ENCODE assay signal across 9 mouse cellular contexts in the genomic region with DNA sequence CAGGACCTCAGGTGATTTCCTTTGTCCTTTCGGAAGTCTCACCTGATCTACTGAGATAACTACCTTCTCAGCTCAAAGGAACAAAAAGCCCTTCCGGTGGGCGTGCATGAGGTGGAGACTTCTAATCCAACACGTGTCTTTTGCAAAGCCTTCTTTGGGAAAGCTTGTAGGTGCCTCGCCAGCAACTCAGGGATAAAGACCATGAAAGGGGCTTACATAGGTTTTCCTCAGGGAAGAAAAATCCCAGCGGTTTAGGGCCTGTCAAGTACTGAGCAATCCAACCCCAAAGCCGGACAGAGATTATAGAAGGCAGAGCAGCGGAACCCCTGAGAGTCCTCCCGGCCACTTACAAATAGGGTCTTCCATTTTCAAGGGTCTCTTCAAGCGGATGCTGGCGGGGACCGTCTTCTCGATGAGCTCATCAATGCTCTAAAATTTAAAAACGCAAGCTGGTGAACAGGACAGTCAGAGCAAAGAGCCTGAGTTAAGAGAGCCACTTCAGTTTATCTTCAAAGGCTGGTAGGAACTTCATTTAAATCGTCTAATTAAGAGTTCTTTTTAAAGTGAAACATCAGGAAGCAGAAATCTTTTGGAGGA. TPM values are rescaled to one million over a fixed set of nuclear protein-coding genes. Genes with fewer than 3 reads are reported as not detected.
DNase-seq lines count a peak whose midpoint lies in the region; ATAC-seq and TF ChIP-seq lines count a peak whose summit lies in the region.
"Had no signal": no experiment of that assay in that cellular context is flagged by ENCODE, and none has a peak within 500 bp of the region (broad histone marks: within the 10 kb centered on the region; RNA-seq: fewer than 3 reads in every experiment).

No protein-coding gene starts in this region.

- H3K27ac ChIP-seq in lung, embryonic 14.5 days (ENCODE audit: low read depth): no peak overlapping the region
- H3K27ac ChIP-seq in forebrain, embryonic 14.5 days (ENCODE audit: low read depth, low read length): no peak overlapping the region
- H3K27ac ChIP-seq in liver, embryonic 11.5 days (ENCODE audit: low read depth, low read length): no peak overlapping the region
- no peak overlapping the region for H3K27ac ChIP-seq in stomach, embryonic 14.5 days (ENCODE audit: low read length)

- DNase-seq in lung, embryonic 14.5 days: peak; percentile 3
- DNase-seq in lung, postnatal 4 days: no peak
- DNase-seq in forebrain, embryonic 14.5 days (ENCODE audit: low spot score): peak; percentile 40
- peak; percentile 35 for DNase-seq in liver, embryonic 11.5 days (ENCODE audit: low spot score)
- no peak for DNase-seq in frontal cortex, postnatal 36 days (ENCODE audit: low spot score in 2 of 2)
- DNase-seq in layer of hippocampus, adult 9-11 months: no peak
- no peak for DNase-seq in left cerebral cortex, postnatal 36 days (ENCODE audit: low spot score in 2 of 2)

- peaks cover 30% of the 10 kb centered on the region for H3K27me3 ChIP-seq in lung, embryonic 14.5 days (ENCODE audit: insufficient read depth, low read length)
- no peaks in the 10 kb centered on the region for H3K27me3 ChIP-seq in forebrain, embryonic 14.5 days (replicated peaks; ENCODE audit: control insufficient read depth, insufficient read depth, low read length)
- peaks cover 29% of the 10 kb centered on the region for H3K27me3 ChIP-seq in liver, embryonic 11.5 days (replicated peaks; ENCODE audit: control insufficient read depth, insufficient read depth, low read length)
- H3K27me3 ChIP-seq in stomach, embryonic 14.5 days (ENCODE audit: control insufficient read depth, insufficient read depth, low read length): 0 out of 2 replicates have a peak, but pooled peaks cover 10% of the 10 kb centered on the region

- H3K9me3 ChIP-seq in lung, embryonic 14.5 days (ENCODE audit: low read depth, low read length): 0 out of 2 replicates have a peak, but pooled peaks cover 4% of the 10 kb centered on the region
- no peaks in the 10 kb centered on the region for H3K9me3 ChIP-seq in forebrain, embryonic 14.5 days (replicated peaks; ENCODE audit: control insufficient read depth, low read length)
- no peaks in the 10 kb centered on the region for H3K9me3 ChIP-seq in liver, embryonic 11.5 days (ENCODE audit: control insufficient read depth, low read length)
- H3K9me3 ChIP-seq in stomach, embryonic 14.5 days (ENCODE audit: control insufficient read depth, low read depth, low read length): no peaks in the 10 kb centered on the region

- H3K4me1 ChIP-seq in lung, embryonic 14.5 days (ENCODE audit: insufficient read depth): no peaks in the 10 kb centered on the region
- peaks cover 3% of the 10 kb centered on the region; the same call in 1 of the 2 replicates for H3K4me1 ChIP-seq in forebrain, embryonic 14.5 days (ENCODE audit: control insufficient read depth, insufficient read depth, low read length)
- no peaks in the 10 kb centered on the region for H3K4me1 ChIP-seq in liver, embryonic 11.5 days (replicated peaks; ENCODE audit: control insufficient read depth, insufficient read depth, low read length)
- peaks cover 5% of the 10 kb centered on the region; the same call in 1 of the 2 replicates for H3K4me1 ChIP-seq in stomach, embryonic 14.5 days (ENCODE audit: control insufficient read depth, insufficient read depth, low read length)

- TF ChIP-seq CTCF in lung, embryonic 14.5 days (IDR thresholded peaks at IDR 0.05; ENCODE audit: low read depth): no peak

- ATAC-seq in lung, embryonic 14.5 days (ENCODE audit: insufficient read depth): no peak
- no peak for ATAC-seq in forebrain, embryonic 14.5 days
- no peak for ATAC-seq in liver, embryonic 11.5 days (replicated peaks; ENCODE audit: low FRiP score)
- ATAC-seq in stomach, embryonic 14.5 days (ENCODE audit: insufficient number of reproducible peaks, insufficient read depth, low FRiP score, low read depth): no peak

- no peak overlapping the region for H3K9ac ChIP-seq in lung, embryonic 14.5 days
- peak overlapping the region; percentile 75; the same call in 1 of the 2 replicates for H3K9ac ChIP-seq in forebrain, embryonic 14.5 days (ENCODE audit: low read length)
- H3K9ac ChIP-seq in liver, embryonic 11.5 days (ENCODE audit: low read depth, low read length): 0 out of 2 replicates have a peak overlapping the region, but pooled peaks have one; percentile 17
- H3K9ac ChIP-seq in stomach, embryonic 14.5 days (replicated peaks; ENCODE audit: low read depth, low read length): no peak overlapping the region

- H3K4me3 ChIP-seq in lung, embryonic 14.5 days (ENCODE audit: low read depth, low read length): peak overlapping the region; percentile 51
- H3K4me3 ChIP-seq in forebrain, embryonic 14.5 days (ENCODE audit: low read depth, low read length): peak overlapping the region; percentile 63
- H3K4me3 ChIP-seq in liver, embryonic 11.5 days (ENCODE audit: low read depth, low read length): peak overlapping the region; percentile 58
- peak overlapping the region; percentile 54 for H3K4me3 ChIP-seq in stomach, embryonic 14.5 days (ENCODE audit: low read depth, low read length)

- WGBS in lung, embryonic 14.5 days: 4% methylated on average over 15 of the region's 15 CpGs
- WGBS in forebrain, embryonic 14.5 days: 1% methylated on average over 15 of the region's 15 CpGs
- 5% methylated on average over 15 of the region's 15 CpGs for WGBS in liver, embryonic 11.5 days
- WGBS in stomach, embryonic 14.5 days: 6% methylated on average over 15 of the region's 15 CpGs

- H3K4me2 ChIP-seq in lung, embryonic 14.5 days: peak overlapping the region; percentile 98
- H3K4me2 ChIP-seq in forebrain, embryonic 14.5 days (ENCODE audit: low read length): peak overlapping the region; percentile 98
- H3K4me2 ChIP-seq in liver, embryonic 11.5 days: peak overlapping the region; percentile 83
- peak overlapping the region; percentile 100 for H3K4me2 ChIP-seq in stomach, embryonic 14.5 days (replicated peaks; ENCODE audit: low read depth, low read length)

- no peaks in the 10 kb centered on the region for H3K36me3 ChIP-seq in lung, embryonic 14.5 days (ENCODE audit: insufficient read depth)
- H3K36me3 ChIP-seq in forebrain, embryonic 14.5 days (ENCODE audit: control insufficient read depth, insufficient read depth, low read length): no peaks in the 10 kb centered on the region
- no peaks in the 10 kb centered on the region for H3K36me3 ChIP-seq in liver, embryonic 11.5 days (ENCODE audit: control insufficient read depth, insufficient read depth, low read length)
- no peaks in the 10 kb centered on the region for H3K36me3 ChIP-seq in stomach, embryonic 14.5 days (ENCODE audit: control insufficient read depth, insufficient read depth, low read length)

- intact Hi-C loops in left cerebral cortex, postnatal 36 days (cut with DNase I): no loop called here

RNA-seq across cellular contexts. Expression of a gene that starts 1.1 kb away (rescaled TPM):
- polyA plus RNA-seq in lung, embryonic 14.5 days (2014; fragmentation: Nextera tagmentation; extraction: Ambion mirVana): 0.83 and 1.0 TPM in 2 replicates
- 11.4 and 13.0 TPM in 2 replicates for polyA plus RNA-seq in forebrain, embryonic 14.5 days (2014; fragmentation: Nextera tagmentation; extraction: Ambion mirVana)
- 22.2 and 24.7 TPM in 2 replicates for polyA plus RNA-seq in liver, embryonic 11.5 days (2014; fragmentation: Nextera tagmentation; extraction: Ambion mirVana)
- 3.7 and 5.3 TPM in 2 replicates for polyA plus RNA-seq in stomach, embryonic 14.5 days (2014; fragmentation: Nextera tagmentation; extraction: Ambion mirVana)
- total RNA-seq in left cerebral cortex, postnatal 36 days (2021): 10 to 100 TPM; 22.3 to 23.1 TPM

RNA-seq across cellular contexts. Expression of a gene that starts 58.6 kb away (rescaled TPM):
- polyA plus RNA-seq in lung, embryonic 14.5 days (2014; fragmentation: Nextera tagmentation; extraction: Ambion mirVana): not detected in 2 replicates
- polyA plus RNA-seq in forebrain, embryonic 14.5 days (2014; fragmentation: Nextera tagmentation; extraction: Ambion mirVana): not detected in 2 replicates
- 0.17 and 0.21 TPM in 2 replicates for polyA plus RNA-seq in liver, embryonic 11.5 days (2014; fragmentation: Nextera tagmentation; extraction: Ambion mirVana)
- not detected in 2 replicates for polyA plus RNA-seq in stomach, embryonic 14.5 days (2014; fragmentation: Nextera tagmentation; extraction: Ambion mirVana)
- not detected for total RNA-seq in left cerebral cortex, postnatal 36 days (2021)
- total RNA-seq: heart, adult 18-20 months had no signal

Comparison
In these comparisons a context has a peak if more than half of its experiments do, and no peak if none do; other contexts are left out.
1. DNase-seq: peak in lung, embryonic 14.5 days (single experiment), forebrain, embryonic 14.5 days (single experiment) and liver, embryonic 11.5 days (single experiment); none in lung, postnatal 4 days (0 of 2), frontal cortex, postnatal 36 days (0 of 2), layer of hippocampus, adult 9-11 months (single experiment) and left cerebral cortex, postnatal 36 days (0 of 2).
2. H3K9ac ChIP-seq: peak in forebrain, embryonic 14.5 days (single experiment) and liver, embryonic 11.5 days (single experiment); none in lung, embryonic 14.5 days (single experiment) and stomach, embryonic 14.5 days (single experiment).
3. Peak in every context shown above with its lines, with median percentiles within 50 percentile points of each other: H3K4me2 ChIP-seq and H3K4me3 ChIP-seq.